Mouse (Mus musculus) kidney, postnatal 10 days (tissue): ENCODE measurements at regions not wholly inside any gene's neighbourhood (a gene's known extent, or its start where the extent isn't known, plus 50 kb on each side); places are given as distances from the start of the nearest gene placed in this dataset.
A peak's percentile ranks its signal among the peaks of the same experiment; 100 is the strongest.
"Not testable (repeated sequence)": the region's sequence is repeated elsewhere in the genome, so short reads cannot be mapped to it uniquely, and the experiment has no call there.

Source experiments
- DNase-seq: peaks from one replicate; pipeline ENCODE4 v3.0.0; 2021; ENCODE audit warnings: mixed read lengths

DNA sequence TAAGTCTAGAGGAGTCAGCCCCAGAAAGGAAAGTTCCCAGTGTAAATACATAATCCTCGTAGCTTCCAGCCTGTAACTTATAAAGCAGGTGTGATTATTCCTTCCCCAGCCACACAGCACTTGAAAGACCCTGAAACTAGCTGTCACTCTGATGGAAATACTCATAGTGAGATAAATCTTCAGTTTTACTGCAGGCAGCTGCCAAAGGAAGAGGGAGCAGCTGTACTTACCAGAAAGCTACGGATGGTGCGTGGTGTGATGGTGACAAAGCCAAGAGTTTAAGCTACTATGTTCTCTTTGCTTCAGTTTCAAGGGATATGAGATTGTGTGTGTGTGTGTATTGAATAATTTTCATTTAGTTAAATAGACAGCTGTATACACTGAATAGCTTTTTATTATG, 1007.1 kb downstream of the Robo2 start:
- no peak for DNase-seq

DNA sequence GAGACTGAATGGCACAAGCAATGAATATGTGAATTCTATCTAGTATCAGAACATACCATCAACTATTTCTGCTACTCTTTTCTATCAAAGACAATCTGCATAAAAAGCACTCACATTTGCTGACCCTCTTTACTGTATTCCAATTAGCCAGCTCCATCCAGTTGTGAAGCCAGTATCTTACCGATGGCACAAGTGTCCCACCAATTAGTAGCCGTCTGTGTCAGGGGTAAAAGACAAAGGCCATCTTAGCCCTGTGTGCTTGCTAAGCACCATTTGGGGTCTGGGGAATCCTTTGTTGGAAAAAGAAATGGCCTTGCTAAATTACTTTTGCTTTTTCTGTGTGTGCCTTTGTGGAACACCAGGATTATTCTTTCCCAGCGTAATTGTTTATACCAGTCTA, 1007.5 kb downstream of the Robo2 start:
- DNase-seq = no peak

DNA sequence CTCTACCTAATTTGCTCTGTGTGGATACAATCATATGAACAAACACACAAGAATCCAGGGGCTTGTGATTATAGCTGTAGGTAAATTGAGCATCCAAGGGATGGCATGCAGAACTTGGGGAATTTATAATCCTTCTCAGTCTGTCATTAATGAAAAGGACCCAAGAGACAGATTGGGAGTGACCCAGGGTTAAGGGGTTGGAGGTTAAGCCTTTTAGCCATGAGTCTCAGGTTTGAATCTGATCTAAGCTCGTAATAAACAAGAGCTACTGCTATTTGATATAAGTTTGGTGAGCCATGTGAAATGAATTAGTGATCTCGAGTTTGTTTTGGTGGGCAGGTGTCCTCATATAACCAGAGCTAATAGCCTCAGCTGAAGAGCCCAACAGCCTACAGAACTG, 1032.6 kb downstream of the Robo2 start:
- DNase-seq = no peak

DNA sequence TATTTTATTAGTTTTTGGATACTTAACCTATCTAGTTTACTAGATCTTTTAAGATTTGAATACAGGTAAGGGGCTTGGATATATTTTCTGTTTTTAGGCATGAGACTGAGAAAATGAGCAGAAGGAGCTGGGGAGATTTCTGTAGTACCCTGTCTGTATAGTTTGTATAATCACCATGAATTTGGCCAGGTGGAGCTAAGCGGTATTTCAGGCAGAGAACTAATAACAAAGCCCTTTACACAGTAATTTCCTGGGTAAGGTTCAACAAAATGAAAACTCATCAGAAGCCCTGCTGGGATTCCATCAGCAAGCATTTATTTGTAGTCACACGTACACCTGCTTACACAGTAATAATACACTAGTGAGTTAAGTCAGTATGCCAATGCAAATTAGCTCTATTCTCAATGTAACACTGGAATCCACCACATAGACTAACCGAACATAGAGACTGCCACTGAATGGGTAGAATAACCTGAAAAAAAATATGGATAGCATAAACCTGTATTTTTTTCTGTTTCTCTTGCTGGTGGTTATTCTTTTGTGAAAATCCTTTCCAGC, 1036.9 kb downstream of the Robo2 start:
- DNase-seq = no peak

DNA sequence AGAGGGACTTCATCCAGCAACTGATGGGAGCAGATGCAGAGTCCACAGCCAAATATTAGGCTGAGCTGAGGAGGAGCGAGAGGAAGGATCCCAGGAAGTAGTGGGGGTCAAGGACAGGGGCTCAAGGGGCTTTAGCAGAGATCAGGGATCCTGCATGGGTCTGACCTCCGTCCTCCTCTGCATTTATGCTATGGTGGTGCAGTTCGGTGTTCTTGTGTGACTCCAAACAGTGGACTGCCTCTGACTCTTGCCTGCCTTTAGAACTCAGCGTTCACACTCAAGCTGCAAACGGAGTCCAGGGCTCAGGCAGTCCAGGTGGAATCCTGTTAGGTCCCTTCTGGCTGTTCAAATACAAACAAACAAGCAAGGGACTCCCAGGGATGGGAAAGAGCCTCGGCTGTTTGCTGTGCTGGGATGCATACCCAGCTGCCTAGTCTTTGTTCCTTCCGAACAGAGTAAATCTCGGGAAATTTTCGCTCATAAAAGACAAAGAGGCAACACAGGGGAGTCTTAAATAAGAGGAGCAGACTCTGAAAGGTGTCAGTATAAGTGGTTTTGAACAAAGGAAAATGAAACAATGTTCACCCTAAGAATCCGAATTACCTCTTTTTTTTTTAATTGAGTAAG, 1042.9 kb downstream of the Robo2 start:
- peak; percentile 8 for DNase-seq

DNA sequence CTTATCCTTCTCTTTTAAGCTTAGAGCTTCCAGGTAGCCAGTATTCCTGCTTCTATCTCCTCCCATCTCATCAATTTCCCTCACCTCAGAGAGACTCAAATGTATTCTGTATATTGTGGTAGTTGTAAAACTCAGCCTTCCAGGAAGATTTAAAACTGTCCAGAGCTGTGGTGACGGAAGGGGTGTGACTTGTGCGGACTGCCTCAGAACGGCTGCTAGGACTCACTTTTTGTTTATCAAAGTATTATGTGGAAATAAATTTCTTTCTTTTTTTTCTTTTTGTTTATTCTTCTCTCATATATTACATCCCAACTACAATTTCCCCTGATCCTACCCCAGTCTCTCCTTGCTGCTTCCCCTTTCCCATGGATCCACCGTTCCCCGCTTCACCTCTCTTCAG, 1043.7 kb downstream of the Robo2 start:
- DNase-seq = peak; percentile 8

DNA sequence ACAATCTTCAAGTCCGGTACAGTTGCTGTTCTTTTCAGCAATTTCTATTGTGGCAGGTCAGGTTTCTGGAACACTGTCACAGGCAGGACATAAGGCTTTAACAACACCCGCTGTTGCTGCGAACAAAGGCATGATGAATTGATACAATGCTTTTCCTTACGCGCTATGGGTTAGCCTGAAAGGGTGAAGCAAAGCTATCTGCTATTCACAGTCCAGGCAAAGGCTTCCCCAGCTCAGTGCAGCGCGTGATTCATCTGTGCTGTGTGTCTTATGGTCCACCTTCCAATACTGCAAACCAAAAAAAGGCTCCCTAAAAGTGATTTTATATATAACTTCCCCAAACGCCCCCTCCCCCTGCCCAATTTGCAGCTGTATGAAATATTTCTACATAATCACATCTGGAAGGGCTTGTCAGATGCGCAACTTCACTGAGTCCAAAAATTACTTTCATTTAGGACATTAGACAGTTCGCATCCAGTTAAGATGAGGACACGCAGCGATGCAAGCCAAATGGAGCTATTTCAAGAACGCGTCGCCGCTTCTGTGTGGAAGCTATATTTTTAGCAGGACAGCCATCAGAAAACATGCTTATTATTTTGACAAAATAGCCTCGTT, 1044.3 kb downstream of the Robo2 start:
- peak; percentile 39 for DNase-seq

DNA sequence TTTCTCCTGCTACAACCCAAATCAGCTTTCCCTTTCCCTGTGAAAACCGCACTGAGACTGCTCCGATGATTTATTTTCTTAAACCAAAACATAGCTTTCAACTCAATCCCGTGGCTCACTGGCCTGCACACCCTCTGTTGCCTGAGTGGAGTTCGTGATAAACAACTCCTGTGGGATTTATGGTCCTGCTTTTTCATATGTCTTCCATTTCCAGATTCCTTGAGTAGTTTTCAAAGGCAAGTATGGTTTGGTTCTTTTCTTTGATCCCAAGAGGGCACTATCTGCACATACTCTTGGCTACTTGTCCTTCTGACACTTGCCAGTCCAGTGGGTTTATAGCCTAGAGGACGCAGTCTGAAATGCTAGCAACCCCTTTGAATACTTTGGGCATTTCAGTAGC, 1042.6 kb downstream of the Robo1 start:
- no peak for DNase-seq

DNA sequence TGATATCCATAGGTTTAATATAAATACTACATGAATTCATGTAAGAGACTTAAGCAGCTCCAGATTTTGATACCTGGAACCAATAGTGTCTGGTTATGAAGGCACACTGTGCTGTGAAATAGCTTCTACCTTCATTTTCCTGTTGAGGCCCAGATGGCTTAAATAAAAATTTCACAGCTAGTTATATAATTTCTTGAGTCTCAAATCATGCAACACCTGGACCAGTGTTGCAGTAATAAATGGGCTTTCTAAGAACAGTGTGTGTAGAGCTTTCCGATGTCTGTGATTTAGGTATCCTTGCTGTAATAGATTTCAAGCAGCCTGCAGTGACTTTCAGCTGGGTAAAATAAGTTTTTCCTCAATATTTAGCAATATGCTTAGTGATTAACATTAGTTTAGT, 1035.8 kb downstream of the Robo1 start:
- no peak for DNase-seq

DNA sequence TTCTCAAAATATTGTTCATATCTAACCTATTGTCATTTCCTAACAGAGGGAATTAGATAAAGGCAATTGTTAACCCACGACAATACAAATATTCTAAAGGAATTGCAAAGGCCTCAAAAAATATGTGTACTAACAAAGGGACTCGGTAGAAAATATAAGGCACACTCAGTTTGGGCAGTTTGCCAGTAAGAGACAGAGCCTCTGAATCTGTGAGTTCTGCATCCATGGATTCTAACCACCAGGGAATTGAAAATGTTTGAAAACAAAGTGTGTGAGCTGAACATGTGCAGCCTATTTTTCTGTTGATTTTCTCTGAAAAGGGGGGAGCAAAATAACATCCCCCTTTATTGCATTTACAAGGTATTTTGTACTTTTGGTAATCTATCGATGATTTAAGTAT, 1035.4 kb downstream of the Robo1 start:
- DNase-seq = no peak

DNA sequence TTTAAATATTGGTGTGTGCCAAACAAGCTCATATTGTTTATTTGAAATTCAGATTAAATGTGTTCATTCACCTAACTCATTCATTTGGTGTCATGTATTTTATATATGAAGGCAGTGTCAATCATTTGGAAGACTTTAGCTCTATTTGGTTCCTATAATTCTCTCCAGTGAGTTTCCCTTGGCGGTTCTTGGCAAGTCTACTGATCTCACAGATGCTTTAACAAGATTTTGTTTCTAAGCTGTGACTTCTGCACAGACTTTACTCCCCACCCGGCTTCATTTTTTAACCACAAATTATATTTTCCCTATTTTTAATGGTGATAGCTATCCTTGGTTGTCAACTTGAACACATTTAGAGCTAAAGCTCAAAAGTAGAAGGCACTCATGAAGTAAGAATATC, 1009.5 kb downstream of the Robo1 start:
- DNase-seq = no peak

DNA sequence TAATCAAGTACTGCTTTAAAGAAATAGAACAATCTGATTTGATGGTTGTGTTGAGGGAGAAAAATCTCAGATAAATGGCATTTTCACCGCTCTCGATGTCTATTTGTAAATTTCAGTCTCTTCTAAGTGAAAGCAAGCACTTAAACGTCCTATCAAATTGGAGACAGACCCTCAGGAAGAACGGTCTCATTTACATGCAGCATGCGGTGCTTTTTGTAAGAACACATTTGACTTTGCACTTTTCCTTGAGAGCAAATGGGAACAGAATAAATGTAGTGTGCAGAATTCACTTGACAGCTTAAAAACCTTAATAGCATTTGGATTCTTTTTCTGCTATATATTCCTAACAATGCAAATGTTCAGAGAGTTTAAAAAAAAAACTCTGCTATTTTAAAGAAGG, 1002.0 kb downstream of the Robo1 start:
- DNase-seq = no peak

DNA sequence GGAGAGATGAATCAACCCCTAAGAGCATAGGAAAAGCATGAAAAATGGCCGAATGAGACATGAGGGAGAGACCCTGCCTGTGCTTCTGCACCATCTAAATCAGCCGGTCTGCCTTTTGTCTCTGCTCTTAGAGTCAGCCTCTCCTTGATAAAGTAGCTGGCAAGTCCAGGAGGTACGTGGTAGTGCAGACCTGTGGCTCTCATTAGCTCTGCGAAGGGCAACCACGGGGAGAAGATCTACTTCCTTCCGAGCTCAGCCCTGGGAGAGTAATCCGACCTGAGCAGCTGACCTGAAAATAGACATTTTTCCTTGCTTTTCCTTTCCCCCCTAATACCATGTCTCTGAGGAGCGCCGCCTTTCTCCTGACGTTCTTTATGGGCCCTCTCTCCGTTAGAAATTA, 971.8 kb downstream of the Robo1 start:
- no peak for DNase-seq

DNA sequence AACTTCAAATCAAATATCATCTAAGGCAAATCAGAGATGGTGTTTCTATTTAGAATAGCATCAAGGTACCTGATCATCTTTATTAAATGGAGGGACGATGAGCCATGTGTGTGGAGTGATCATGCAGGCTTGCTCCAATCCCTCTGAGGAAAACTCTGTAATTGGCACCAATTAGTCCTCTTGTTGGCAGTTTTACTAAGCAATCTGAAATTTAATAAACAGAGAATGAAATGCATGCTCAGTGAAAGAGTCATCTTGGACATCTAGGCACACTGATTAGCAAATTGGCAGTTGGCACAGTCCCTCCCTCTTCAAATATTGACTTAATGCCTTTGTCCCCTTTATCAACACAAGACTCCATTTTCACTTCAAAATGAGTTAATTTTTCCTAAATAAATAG, 951.6 kb downstream of the Robo1 start:
- no peak for DNase-seq

DNA sequence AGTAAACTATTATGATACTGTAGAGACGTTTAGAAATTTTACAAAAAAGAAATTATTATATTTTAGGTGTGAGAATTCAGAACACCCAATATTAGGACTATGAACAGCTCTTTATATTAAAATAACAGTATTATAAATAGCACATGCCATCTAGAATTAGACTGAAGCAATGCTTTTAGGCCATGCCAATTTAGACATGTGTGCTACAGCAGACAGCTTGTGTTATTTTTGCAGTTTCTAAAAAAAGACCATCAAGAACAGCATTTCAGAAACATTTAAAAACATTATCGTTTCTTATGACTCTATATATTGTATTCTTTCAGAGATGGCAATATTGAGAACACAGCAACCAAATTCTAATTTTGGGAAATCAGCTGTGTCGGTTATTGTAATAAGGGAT, 951.2 kb downstream of the Robo1 start:
- DNase-seq = no peak

DNA sequence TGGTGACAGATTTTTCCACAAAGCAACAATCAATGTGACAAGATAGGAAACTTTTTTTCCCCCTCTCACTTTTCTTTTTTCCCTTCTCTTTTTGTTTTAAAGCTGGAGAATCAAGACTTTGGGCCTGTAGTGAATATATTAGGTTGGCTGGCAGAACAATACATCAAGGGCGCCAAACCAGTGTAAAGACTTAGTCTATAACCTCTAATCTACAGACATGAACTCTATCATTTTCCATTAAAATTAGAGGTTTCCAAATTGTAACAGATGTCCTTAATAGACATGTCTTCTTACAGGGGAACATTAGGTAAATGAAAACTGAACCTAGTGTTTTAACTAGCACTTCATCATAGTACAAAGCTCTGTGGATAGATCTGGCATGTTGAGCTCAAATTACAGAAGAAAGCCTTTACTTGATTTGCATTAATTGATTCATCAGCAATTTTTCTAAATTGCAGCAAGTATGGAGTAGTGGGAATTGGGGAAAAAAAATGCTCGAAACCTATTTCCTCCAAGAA, 937.0 kb downstream of the Robo1 start:
- DNase-seq = no peak

DNA sequence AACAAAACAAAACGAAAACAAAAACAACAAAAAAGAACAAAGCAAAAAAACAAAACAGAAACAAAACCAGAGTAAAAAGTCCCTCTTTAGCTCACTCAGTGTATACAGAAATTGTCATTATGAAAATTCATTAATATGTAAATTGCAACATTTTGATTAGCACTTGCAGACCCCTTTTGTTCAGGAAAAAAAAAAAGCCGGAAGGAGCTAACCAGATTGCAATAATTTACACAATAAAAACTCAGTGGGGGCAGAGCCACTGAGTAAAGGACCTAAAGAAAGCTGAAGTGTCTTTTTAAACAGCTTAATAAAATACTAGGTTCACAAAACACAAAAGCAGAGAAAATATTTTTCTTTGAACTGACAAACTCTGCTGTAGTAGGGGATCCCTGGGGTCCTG, 922.5 kb downstream of the Robo1 start:
- DNase-seq = no peak

DNA sequence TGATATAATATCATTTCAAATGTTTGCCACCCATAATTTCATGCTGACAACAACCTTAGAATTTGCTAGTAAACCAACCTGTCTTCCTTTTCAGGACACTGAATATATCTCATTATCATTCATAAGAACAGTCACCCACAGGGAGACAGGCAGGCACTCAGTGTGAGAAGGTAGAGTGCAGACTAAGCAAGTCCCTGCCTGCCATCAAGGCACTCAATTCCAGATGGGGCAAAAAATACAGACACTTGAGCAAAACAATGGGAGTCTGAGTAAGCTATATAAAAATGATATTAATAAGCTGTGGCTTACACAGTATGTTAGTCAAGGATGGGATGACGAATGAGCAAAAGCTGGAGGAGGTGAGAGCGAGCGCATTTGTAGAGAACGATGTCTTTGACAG, 909.4 kb downstream of the Robo1 start:
- DNase-seq = no peak

DNA sequence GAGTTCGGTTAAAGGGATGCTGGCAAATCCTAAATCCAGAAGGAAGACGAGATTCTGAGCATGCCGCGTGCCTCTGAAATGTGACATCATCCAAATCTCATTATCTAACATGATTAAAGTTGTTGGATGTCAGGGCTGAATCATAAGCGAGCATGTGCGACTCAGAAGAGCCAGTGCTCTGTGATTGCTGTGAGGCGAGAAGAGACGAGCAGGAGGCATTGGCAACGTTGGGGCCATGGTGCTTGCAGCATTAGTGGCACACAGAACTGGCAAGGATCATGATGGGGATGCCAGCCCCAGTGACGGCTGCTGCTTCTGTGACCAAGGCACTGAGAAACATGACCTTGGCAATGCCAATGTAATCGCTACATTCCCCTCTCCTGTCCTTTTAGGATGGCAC, 895.4 kb downstream of the Robo1 start:
- no peak for DNase-seq

DNA sequence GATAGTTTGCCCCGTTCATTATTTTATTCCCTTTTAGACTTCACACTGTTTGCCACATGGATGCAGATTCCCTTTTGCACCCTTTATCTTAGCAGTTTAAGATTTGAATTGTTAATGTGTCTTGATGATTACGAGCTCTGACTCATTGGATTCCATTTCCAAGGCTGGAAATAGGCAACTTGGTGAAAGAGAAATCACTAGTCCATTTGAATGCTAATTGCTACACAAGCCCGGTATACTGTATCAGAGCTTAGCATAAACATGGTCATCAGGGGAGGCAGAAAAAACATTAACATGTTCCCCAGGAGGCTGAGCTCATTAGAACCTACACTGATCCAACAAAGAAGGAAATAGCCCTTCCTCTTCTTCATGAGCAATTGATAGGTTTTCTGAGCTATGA, 892.9 kb downstream of the Robo1 start:
- DNase-seq = no peak

DNA sequence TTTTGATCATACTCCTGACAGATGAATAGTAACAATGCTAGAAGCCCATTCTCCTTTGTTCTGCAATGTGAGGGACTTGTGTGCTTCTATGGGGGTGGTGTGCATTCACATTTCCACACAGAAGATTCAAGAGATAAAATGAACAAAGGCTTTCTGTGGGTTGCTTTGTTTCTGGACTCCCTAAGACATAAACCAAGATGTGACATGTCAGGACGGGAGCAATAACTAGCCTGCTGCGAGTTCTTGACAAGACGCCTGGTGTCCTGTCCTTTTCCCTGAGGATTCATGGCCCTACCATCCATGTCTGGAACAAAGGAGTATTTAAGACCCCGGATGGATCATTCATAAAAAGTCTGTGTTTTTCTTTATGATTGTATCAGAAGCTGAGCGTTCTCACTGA, 874.7 kb downstream of the Robo1 start:
- DNase-seq = no peak

DNA sequence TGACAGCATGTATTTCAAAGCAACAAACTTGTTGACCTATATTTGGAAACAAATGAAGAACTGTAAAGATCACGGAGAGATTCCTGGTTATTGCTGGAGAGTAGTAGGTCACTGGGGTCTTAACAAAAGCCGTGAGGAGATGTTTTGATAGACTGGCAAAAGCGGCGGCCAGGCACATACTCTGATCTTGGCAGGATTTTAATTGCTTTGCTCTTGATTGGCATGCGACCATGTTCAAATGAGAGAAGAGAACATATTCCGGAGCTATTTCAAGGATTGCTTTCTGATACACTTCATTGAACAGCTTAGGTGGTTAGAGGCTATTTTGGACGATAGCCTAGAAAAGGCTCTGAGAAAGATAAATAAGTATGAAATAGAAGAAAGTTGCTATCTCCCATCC, 874.2 kb downstream of the Robo1 start:
- DNase-seq = no peak

DNA sequence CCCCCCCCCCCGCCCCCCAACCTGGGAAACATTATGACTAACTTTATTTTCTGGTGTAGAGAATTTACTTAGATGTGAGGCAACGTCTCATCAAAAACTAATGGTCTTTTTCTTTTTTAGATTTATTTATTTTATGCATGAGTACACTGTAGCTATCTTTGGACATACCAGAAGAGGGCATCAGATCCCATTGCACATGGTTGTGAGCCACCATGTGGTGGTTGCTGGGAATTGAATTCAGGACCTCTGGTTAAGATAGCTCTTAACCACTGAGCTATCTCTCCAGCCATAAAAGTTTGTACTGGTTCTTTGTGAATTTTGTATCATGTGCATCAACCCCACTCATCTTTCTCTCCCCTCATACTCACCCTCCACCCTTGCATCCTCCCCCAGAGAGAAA, 847.3 kb downstream of the Robo1 start:
- DNase-seq = no peak

DNA sequence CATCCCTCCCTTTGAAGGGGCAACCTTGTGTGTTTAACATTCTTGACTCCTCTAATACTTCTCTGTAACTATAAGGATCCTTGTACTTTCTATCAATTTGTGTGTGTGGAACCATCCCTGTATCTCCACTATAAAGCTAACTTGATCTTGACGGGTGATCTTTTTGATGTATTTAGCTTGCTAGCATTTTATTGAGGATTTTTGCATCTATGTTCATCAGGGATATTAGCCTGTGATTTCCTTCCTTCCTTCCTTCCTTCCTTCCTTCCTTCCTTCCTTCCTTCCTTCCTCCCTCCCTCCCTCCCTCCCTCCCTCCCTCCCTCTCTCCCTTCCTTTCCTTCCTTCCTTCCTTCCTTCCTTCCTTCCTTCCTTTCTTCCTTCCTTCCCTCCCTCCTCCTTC, 819.8 kb downstream of the Robo1 start:
- not testable (repeated sequence) for DNase-seq

DNA sequence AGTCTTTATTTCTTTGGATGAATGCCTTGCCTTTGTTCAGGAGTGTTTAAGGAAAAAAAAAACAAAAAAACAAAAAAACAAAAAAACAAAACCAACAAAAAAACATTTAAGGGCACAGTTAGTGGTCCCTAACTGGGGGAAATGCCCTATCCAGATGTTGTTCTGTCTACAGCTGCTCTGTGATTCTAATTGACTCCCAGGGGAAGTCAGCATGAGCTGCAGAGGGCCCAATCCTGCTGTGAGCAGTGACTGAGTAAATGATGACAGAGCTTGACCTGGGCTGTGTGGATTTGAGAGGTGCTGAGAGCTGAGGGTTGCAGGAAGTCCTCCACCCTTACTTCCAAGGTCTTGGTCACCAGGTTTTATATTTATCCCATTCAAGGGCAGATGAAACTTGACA, 812.5 kb downstream of the Robo1 start:
- no peak for DNase-seq
